ENCODE assay signal across 8 mouse cellular contexts in genomic region chr16:57231089-57231936, GRCm38 (mm10). TPM values are rescaled to one million over a fixed set of nuclear protein-coding genes. Genes with fewer than 3 reads are reported as not detected.
DNase-seq lines count a peak whose midpoint lies in the region; ATAC-seq and TF ChIP-seq lines count a peak whose summit lies in the region.

Tbc1d23 (minus strand) TSS chr16:57231504.

- no peaks in the 10 kb centered on the region for H3K36me3 ChIP-seq in hindbrain, postnatal 0 days (ENCODE audit: insufficient read depth, low read length)

- intact Hi-C loops in gastrocnemius, adult 2 months (cut with DNase I), result no loop called here
- intact Hi-C loops in left cerebral cortex, adult 2 months (cut with DNase I), result loop anchor here (1.0 kb wide), 1 partner anchor 110 kb away; the partner anchor contains the start of gene Tomm70a

- peak; percentile 98 for ATAC-seq in common myeloid progenitor, adult 5-6 weeks (replicated peaks; ENCODE audit: low read depth, poor library complexity, severe bottlenecking)
- peak; percentile 100 for ATAC-seq in hindbrain, postnatal 0 days
- peak; percentile 91 for ATAC-seq in megakaryocyte, adult 5-6 weeks (ENCODE audit: poor library complexity, severe bottlenecking)

- H3K27ac ChIP-seq in gastrocnemius, adult 2 months, result peak within 1 kb of the TSS; percentile 93
- H3K27ac ChIP-seq in hindbrain, postnatal 0 days, result peak within 1 kb of the TSS; percentile 81
- peak within 1 kb of the TSS; percentile 81 for H3K27ac ChIP-seq in left cerebral cortex, adult 2 months

- peak; percentile 100 for DNase-seq in ZHBTc4 (ENCODE audit: low read depth, low spot score)
- peak; percentile 97 for DNase-seq in gastrocnemius, adult 2 months
- DNase-seq in hindbrain, postnatal 0 days (ENCODE audit: low spot score), result peak; percentile 99
- peak; percentile 96 for DNase-seq in left cerebral cortex, adult 2 months (ENCODE audit: extremely low spot score in 1 of 2, low spot score in 2 of 2)
- peak; percentile 96 for DNase-seq in right cerebral cortex, adult 2 months (ENCODE audit: low spot score in 2 of 2)
- DNase-seq in urinary bladder, postnatal 14 days (ENCODE audit: low spot score), result peak; percentile 96

- no peak; the same call in 1 of the 2 replicates for TF ChIP-seq CTCF in gastrocnemius, adult 2 months (IDR thresholded peaks at IDR 0.05)
- no peak for TF ChIP-seq CTCF in hindbrain, postnatal 0 days (IDR thresholded peaks at IDR 0.05; ENCODE audit: low read depth)
- no peak for TF ChIP-seq CTCF in left cerebral cortex, adult 2 months (IDR thresholded peaks at IDR 0.05)

- H3K4me1 ChIP-seq in hindbrain, postnatal 0 days (ENCODE audit: insufficient read depth, low read length), result peaks cover 5% of the 10 kb centered on the region; the same call in 1 of the 2 replicates

- peak within 1 kb of the TSS; percentile 100 for H3K4me3 ChIP-seq in gastrocnemius, adult 2 months
- peak within 1 kb of the TSS; percentile 88 for H3K4me3 ChIP-seq in hindbrain, postnatal 0 days (ENCODE audit: low read length)
- H3K4me3 ChIP-seq in left cerebral cortex, adult 2 months, result peak within 1 kb of the TSS; percentile 95

- WGBS in hindbrain, postnatal 0 days, result under 1% methylated on average over 42 of the region's 42 CpGs

- peak within 1 kb of the TSS; percentile 85 for H3K4me2 ChIP-seq in hindbrain, postnatal 0 days (ENCODE audit: low read depth, low read length)

- H3K9me3 ChIP-seq in hindbrain, postnatal 0 days (ENCODE audit: low read length), result no peaks in the 10 kb centered on the region

- H3K27me3 ChIP-seq in hindbrain, postnatal 0 days (ENCODE audit: insufficient read depth, low read length), result no peaks in the 10 kb centered on the region

- peak within 1 kb of the TSS; percentile 76 for H3K9ac ChIP-seq in hindbrain, postnatal 0 days (replicated peaks; ENCODE audit: low read length)

RNA-seq across cellular contexts. Expression of gene Tbc1d23, which starts in this region (rescaled TPM):
- 34.9 and 73.0 TPM in 2 replicates for total RNA-seq in common myeloid progenitor, adult 5-6 weeks (2017)
- total RNA-seq in gastrocnemius, adult 2 months (2021), result 10 to 100 TPM; 19.2 to 19.5 TPM
- 47.6 and 62.6 TPM in 2 replicates for total RNA-seq in hindbrain, postnatal 0 days (2014; rRNA removed)
- 31.5 and 32.3 TPM in 2 replicates for polyA plus RNA-seq in hindbrain, postnatal 0 days (2015; fragmentation: Nextera tagmentation; extraction: Ambion mirVana)
- total RNA-seq in left cerebral cortex, adult 2 months (2021), result 10 to 100 TPM; 45.0 to 46.1 TPM
- total RNA-seq in megakaryocyte, adult 5-6 weeks (2015), result 60.3 and 71.3 TPM in 2 replicates
- total RNA-seq in megakaryocyte, adult 5-6 weeks (2017), result 69.3 and 70.1 TPM in 2 replicates

Comparison
In these comparisons a context has a peak if more than half of its experiments do, and no peak if none do; other contexts are left out.
1. Peak in every context shown above with its lines: DNase-seq, ATAC-seq, H3K4me3 ChIP-seq and H3K27ac ChIP-seq.